ENCODE assay signal across 8 mouse cellular contexts in the genomic region with DNA sequence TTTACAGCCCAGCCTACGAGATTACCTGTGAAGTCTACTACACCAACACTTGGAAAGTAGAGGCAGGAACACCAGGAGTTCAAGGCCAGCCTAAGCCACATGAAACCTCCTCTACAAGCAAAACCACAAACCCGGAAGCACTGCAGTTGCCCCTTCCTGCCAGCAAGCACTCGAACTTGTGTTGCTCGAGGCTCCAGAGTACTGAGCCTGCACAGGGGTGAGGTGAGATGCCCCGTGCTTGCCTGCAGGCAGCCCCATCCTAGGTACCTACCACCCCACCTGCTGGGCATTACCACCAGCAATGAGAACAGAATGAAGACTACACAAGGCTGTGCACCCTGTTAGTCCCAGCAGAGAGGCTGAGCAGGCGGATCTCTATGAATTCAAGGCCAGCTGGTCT. TPM values are rescaled to one million over a fixed set of nuclear protein-coding genes. Genes with fewer than 3 reads are reported as not detected.
DNase-seq lines count a peak whose midpoint lies in the region; ATAC-seq and TF ChIP-seq lines count a peak whose summit lies in the region.

No protein-coding gene starts in this region.

- H3K36me3 ChIP-seq in heart, embryonic 16.5 days (ENCODE audit: control insufficient read depth, insufficient read depth): peaks cover 46% of the 10 kb centered on the region
- peaks cover 46% of the 10 kb centered on the region for H3K36me3 ChIP-seq in ES-E14 (ENCODE audit: control insufficient read depth, insufficient read depth, low read length, poor library complexity, severe bottlenecking)
- peaks cover 52% of the 10 kb centered on the region for H3K36me3 ChIP-seq in hindbrain, embryonic 13.5 days
- peaks cover 34% of the 10 kb centered on the region for H3K36me3 ChIP-seq in midbrain, postnatal 0 days (ENCODE audit: insufficient read depth, low read length)

- no peaks in the 10 kb centered on the region for H3K9me3 ChIP-seq in heart, embryonic 16.5 days (replicated peaks; ENCODE audit: control insufficient read depth, low read length)
- H3K9me3 ChIP-seq in ES-E14 (ENCODE audit: control insufficient read depth, insufficient read depth, low read depth, low read length): no peaks in the 10 kb centered on the region
- H3K9me3 ChIP-seq in hindbrain, embryonic 13.5 days: no peaks in the 10 kb centered on the region
- no peaks in the 10 kb centered on the region for H3K9me3 ChIP-seq in midbrain, postnatal 0 days (ENCODE audit: low read length)

- in situ Hi-C loops in ES-E14 (cut with MboI; ENCODE audit: low sequenced_read_pairs in 2 of 2, unreplicated experiment in 2 of 2): no loop called here

- peak overlapping the region; percentile 98; the same call in 1 of the 2 replicates for H3K4me3 ChIP-seq in heart, embryonic 16.5 days (ENCODE audit: low read length)
- no peak overlapping the region for H3K4me3 ChIP-seq in ES-E14 (ENCODE audit: insufficient read depth in 1 of 2, low read depth in 1 of 2, low read length in 2 of 2, poor library complexity in 1 of 2, severe bottlenecking in 1 of 2)
- peak overlapping the region; percentile 98; the same call in 1 of the 2 replicates for H3K4me3 ChIP-seq in hindbrain, embryonic 13.5 days
- no peak overlapping the region for H3K4me3 ChIP-seq in midbrain, postnatal 0 days (ENCODE audit: low read depth, low read length)

- ATAC-seq in heart, embryonic 16.5 days (replicated peaks; ENCODE audit: extremely low read depth, insufficient read depth, low FRiP score): no peak
- no peak for ATAC-seq in hindbrain, embryonic 13.5 days (ENCODE audit: low FRiP score)
- ATAC-seq in midbrain, postnatal 0 days (ENCODE audit: low FRiP score): no peak

- intact Hi-C loops in heart, postnatal 36 days (cut with DNase I): loop anchor here (2.0 kb wide), 1 partner anchor 29 kb away; no protein-coding TSS in a partner anchor

- H3K4me1 ChIP-seq in heart, embryonic 16.5 days (ENCODE audit: control insufficient read depth, insufficient read depth, low read length): peaks cover 19% of the 10 kb centered on the region
- H3K4me1 ChIP-seq in ES-E14 (ENCODE audit: control insufficient read depth in 2 of 2, insufficient read depth in 2 of 2, low read length in 2 of 2, poor library complexity in 1 of 2): peaks cover 4% of the 10 kb centered on the region in 2 experiments; a peak in 2 of 4 replicates
- peaks cover 27% of the 10 kb centered on the region for H3K4me1 ChIP-seq in hindbrain, embryonic 13.5 days (replicated peaks)
- H3K4me1 ChIP-seq in midbrain, postnatal 0 days (ENCODE audit: insufficient read depth, low read length): peaks cover 3% of the 10 kb centered on the region; the same call in 1 of the 2 replicates

- 0 out of 2 replicates have a peak, but pooled peaks cover 2% of the 10 kb centered on the region for H3K27me3 ChIP-seq in heart, embryonic 16.5 days (ENCODE audit: control insufficient read depth, insufficient read depth, low read length)
- H3K27me3 ChIP-seq in hindbrain, embryonic 13.5 days: no peaks in the 10 kb centered on the region; the same call in 1 of the 2 replicates
- H3K27me3 ChIP-seq in midbrain, postnatal 0 days (ENCODE audit: insufficient read depth, low read length): no peaks in the 10 kb centered on the region

- DNase-seq in heart, postnatal 36 days: no peak
- DNase-seq in ES-E14 (ENCODE audit: low read depth, low spot score): no peak
- DNase-seq in midbrain, postnatal 0 days (ENCODE audit: low spot score): no peak
- DNase-seq in retina, embryonic 14.5 days (ENCODE audit: low spot score): no peak
- DNase-seq in layer of hippocampus, postnatal 36 days: no peak
- no peak for DNase-seq in layer of hippocampus, adult 11-12 months (ENCODE audit: low spot score)

- peak overlapping the region; percentile 93 for H3K4me2 ChIP-seq in heart, embryonic 16.5 days (ENCODE audit: low read depth, low read length)
- peak overlapping the region; percentile 88 for H3K4me2 ChIP-seq in hindbrain, embryonic 13.5 days
- H3K4me2 ChIP-seq in midbrain, postnatal 0 days (ENCODE audit: low read depth, low read length, poor library complexity, severe bottlenecking): peak overlapping the region; percentile 66; the same call in 1 of the 2 replicates

- TF ChIP-seq CTCF in midbrain, postnatal 0 days (IDR thresholded peaks at IDR 0.05): no peak

- 0 out of 2 replicates have a peak overlapping the region, but pooled peaks have one; percentile 27 for H3K9ac ChIP-seq in heart, embryonic 16.5 days (ENCODE audit: low read length)
- H3K9ac ChIP-seq in ES-E14 (ENCODE audit: insufficient read depth, low read depth, low read length, poor library complexity, severe bottlenecking): peak overlapping the region; percentile 16
- no peak overlapping the region for H3K9ac ChIP-seq in hindbrain, embryonic 13.5 days
- H3K9ac ChIP-seq in midbrain, postnatal 0 days (replicated peaks; ENCODE audit: low read length, poor library complexity, severe bottlenecking): no peak overlapping the region

- 73% methylated on average over 6 of the region's 6 CpGs for WGBS in heart, embryonic 16.5 days
- 87% methylated on average over 6 of the region's 6 CpGs for whole genome bisulfite sequencing in hindbrain, embryonic 13.5 days
- 92% methylated on average over 6 of the region's 6 CpGs for WGBS in midbrain, postnatal 0 days

- no peak overlapping the region for H3K27ac ChIP-seq in heart, embryonic 16.5 days (ENCODE audit: low read length)
- no peak overlapping the region for H3K27ac ChIP-seq in ES-E14 (ENCODE audit: insufficient read depth, low read depth, low read length, poor library complexity, severe bottlenecking)
- no peak overlapping the region for H3K27ac ChIP-seq in hindbrain, embryonic 13.5 days
- no peak overlapping the region for H3K27ac ChIP-seq in midbrain, postnatal 0 days (ENCODE audit: low read depth, low read length)

TF ChIP-seq in ES-E14, 5 proteins besides CTCF, POLR2A, EP300 and RAD21:
- TF ChIP-seq MAFK (IDR thresholded peaks at IDR 0.05; ENCODE audit: insufficient read depth, low read depth, low read length) (no peak), ZNF384 (IDR thresholded peaks at IDR 0.05; ENCODE audit: low read depth, low read length) (no peak), ZC3H11A (IDR thresholded peaks at IDR 0.05; ENCODE audit: borderline replicate concordance, low read depth, low read length) (no peak), HCFC1 (IDR thresholded peaks at IDR 0.05; ENCODE audit: borderline replicate concordance, insufficient read depth, low read length) (no peak), CHD2 (IDR thresholded peaks at IDR 0.05; ENCODE audit: low read depth, low read length) (no peak)

RNA-seq across cellular contexts. Expression of a gene that starts 1.9 kb away (rescaled TPM):
- 248 and 252 TPM in 2 replicates for polyA plus RNA-seq in heart, embryonic 16.5 days (2015; fragmentation: Nextera tagmentation; extraction: Ambion mirVana)
- total RNA-seq in heart, postnatal 36 days (2021): 10 to 100 TPM; 64.4 to 72.8 TPM
- 337 and 400 TPM in 2 replicates for total RNA-seq in ES-E14 (2012; rRNA removed)
- 266 and 296 TPM in 2 replicates for polyA plus RNA-seq in hindbrain, embryonic 13.5 days (2015; fragmentation: Nextera tagmentation; extraction: Ambion mirVana)
- 132 and 169 TPM in 2 replicates for total RNA-seq in midbrain, postnatal 0 days (2014; rRNA removed)
- polyA plus RNA-seq in midbrain, postnatal 0 days (2015; fragmentation: Nextera tagmentation; extraction: Ambion mirVana): 229 and 237 TPM in 2 replicates
- total RNA-seq in layer of hippocampus, postnatal 36 days (2021): 10 to 100 TPM; 89.2 to 91.8 TPM

RNA-seq across cellular contexts. Expression of a gene that starts 9.6 kb away (rescaled TPM):
- 0.20 and 0.35 TPM in 2 replicates for polyA plus RNA-seq in heart, embryonic 16.5 days (2015; fragmentation: Nextera tagmentation; extraction: Ambion mirVana)
- total RNA-seq in heart, postnatal 36 days (2021): under 1 TPM; 0.06 to 0.16 TPM
- total RNA-seq in ES-E14 (2012; rRNA removed): 0.22 and 0.58 TPM in 2 replicates
- polyA plus RNA-seq in hindbrain, embryonic 13.5 days (2015; fragmentation: Nextera tagmentation; extraction: Ambion mirVana): 0.06 and 0.09 TPM in 2 replicates
- 0.77 and 1.8 TPM in 2 replicates for total RNA-seq in midbrain, postnatal 0 days (2014; rRNA removed)
- polyA plus RNA-seq in midbrain, postnatal 0 days (2015; fragmentation: Nextera tagmentation; extraction: Ambion mirVana): 0.59 and 0.67 TPM in 2 replicates
- total RNA-seq in layer of hippocampus, postnatal 36 days (2021): 1 to 10 TPM in 1 of 2 experiments, under 1 TPM in 1; 0.52 to 1.2 TPM

RNA-seq across cellular contexts. Expression of a gene that starts 30.3 kb away (rescaled TPM):
- polyA plus RNA-seq in heart, embryonic 16.5 days (2015; fragmentation: Nextera tagmentation; extraction: Ambion mirVana): 92.3 and 95.9 TPM in 2 replicates
- total RNA-seq in heart, postnatal 36 days (2021): 10 to 100 TPM; 79.4 to 86.8 TPM
- 69.3 and 116 TPM in 2 replicates for total RNA-seq in ES-E14 (2012; rRNA removed)
- polyA plus RNA-seq in hindbrain, embryonic 13.5 days (2015; fragmentation: Nextera tagmentation; extraction: Ambion mirVana): 59.6 and 62.3 TPM in 2 replicates
- 186 and 222 TPM in 2 replicates for total RNA-seq in midbrain, postnatal 0 days (2014; rRNA removed)
- 154 and 158 TPM in 2 replicates for polyA plus RNA-seq in midbrain, postnatal 0 days (2015; fragmentation: Nextera tagmentation; extraction: Ambion mirVana)
- total RNA-seq in layer of hippocampus, postnatal 36 days (2021): 100 to 1,000 TPM; 294 to 299 TPM

RNA-seq across cellular contexts. Expression of a gene that starts 57.3 kb away (rescaled TPM):
- 4.7 and 6.1 TPM in 2 replicates for polyA plus RNA-seq in heart, embryonic 16.5 days (2015; fragmentation: Nextera tagmentation; extraction: Ambion mirVana)
- total RNA-seq in heart, postnatal 36 days (2021): 1 to 10 TPM; 4.9 to 5.3 TPM
- 3.4 and 4.9 TPM in 2 replicates for total RNA-seq in ES-E14 (2012; rRNA removed)
- 4.7 and 5.5 TPM in 2 replicates for polyA plus RNA-seq in hindbrain, embryonic 13.5 days (2015; fragmentation: Nextera tagmentation; extraction: Ambion mirVana)
- total RNA-seq in midbrain, postnatal 0 days (2014; rRNA removed): 5.4 and 7.3 TPM in 2 replicates
- 5.2 and 5.4 TPM in 2 replicates for polyA plus RNA-seq in midbrain, postnatal 0 days (2015; fragmentation: Nextera tagmentation; extraction: Ambion mirVana)
- 1 to 10 TPM; 4.7 to 5.8 TPM for total RNA-seq in layer of hippocampus, postnatal 36 days (2021)

RNA-seq across cellular contexts. Expression of a gene that starts 57.4 kb away (rescaled TPM):
- 10.2 TPM in 2 replicates for polyA plus RNA-seq in heart, embryonic 16.5 days (2015; fragmentation: Nextera tagmentation; extraction: Ambion mirVana)
- total RNA-seq in heart, postnatal 36 days (2021): 1 to 10 TPM; 3.7 to 4.3 TPM
- 4.4 and 7.4 TPM in 2 replicates for total RNA-seq in ES-E14 (2012; rRNA removed)
- polyA plus RNA-seq in hindbrain, embryonic 13.5 days (2015; fragmentation: Nextera tagmentation; extraction: Ambion mirVana): 4.8 and 5.3 TPM in 2 replicates
- 8.3 and 9.0 TPM in 2 replicates for total RNA-seq in midbrain, postnatal 0 days (2014; rRNA removed)
- 7.0 and 7.6 TPM in 2 replicates for polyA plus RNA-seq in midbrain, postnatal 0 days (2015; fragmentation: Nextera tagmentation; extraction: Ambion mirVana)
- total RNA-seq in layer of hippocampus, postnatal 36 days (2021): 1 to 10 TPM; 5.4 to 5.5 TPM

Comparison
In these comparisons a context has a peak if more than half of its experiments do, and no peak if none do; other contexts are left out.
1. H3K4me3 ChIP-seq: peak in heart, embryonic 16.5 days (single experiment) and hindbrain, embryonic 13.5 days (single experiment); none in ES-E14 (0 of 2) and midbrain, postnatal 0 days (single experiment).
2. H3K9ac ChIP-seq: peak in heart, embryonic 16.5 days (single experiment) and ES-E14 (single experiment); none in hindbrain, embryonic 13.5 days (single experiment) and midbrain, postnatal 0 days (single experiment).
3. Peak in every context shown above with its lines, with median percentiles within 50 percentile points of each other: H3K4me2 ChIP-seq.